Mouse (Mus musculus): ENCODE results near the gene Btbd16. TPM values are rescaled to one million over a fixed set of nuclear protein-coding genes. Genes with fewer than 3 reads are reported as not detected.

Gene Btbd16
- total RNA-seq, 2 experiments from 2014 or later: 0.48 to 1.1 TPM

- DNase-seq (ENCODE audit: low spot score in 2 of 2): no peak
These were observed 5.7 kb upstream of the Btbd16 start for GRCm38 (mm10) chr7:130768151-130768550.

- DNase-seq (ENCODE audit: low spot score in 2 of 2): peak; percentile 83 to 86
These were observed 3.2 kb upstream of the Btbd16 start for GRCm38 (mm10) chr7:130770707-130771106.

GRCm38 (mm10) chr7:130773171-130773830 lies 568 bp upstream of the Btbd16 start:
- no peak for DNase-seq (ENCODE audit: low spot score in 2 of 2)

- no peak for DNase-seq (ENCODE audit: low spot score in 2 of 2)
These were observed 7.1 kb downstream of the Btbd16 start for GRCm38 (mm10) chr7:130780866-130781419.

DNA sequence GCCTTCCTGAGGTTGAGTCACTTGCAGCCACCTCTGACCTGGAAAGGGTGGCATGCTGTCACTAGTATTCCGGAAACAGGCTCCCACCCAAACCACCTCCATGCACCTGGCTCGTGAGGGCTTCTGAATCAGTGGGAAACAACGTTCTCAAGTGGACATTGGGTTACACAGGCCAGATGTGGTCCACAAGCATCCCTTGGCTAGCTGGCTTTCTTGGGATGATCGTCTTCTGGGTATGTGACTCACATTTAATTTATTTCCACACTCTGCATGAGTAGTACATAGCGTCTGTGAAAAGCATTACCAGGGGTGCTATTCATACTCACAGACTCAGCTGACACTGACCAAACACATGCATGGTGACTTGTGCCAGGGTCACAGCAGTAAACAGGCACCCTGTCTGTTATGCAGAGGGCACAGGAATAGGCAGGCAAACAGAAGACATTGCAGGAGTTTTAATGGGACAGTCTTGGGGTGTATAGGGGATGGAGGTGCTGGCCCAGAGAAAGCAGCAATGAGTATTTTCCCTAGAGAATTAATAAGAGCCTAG lies 8.7 kb downstream of the Btbd16 start:
- no peak for DNase-seq (ENCODE audit: low spot score in 2 of 2)

DNA sequence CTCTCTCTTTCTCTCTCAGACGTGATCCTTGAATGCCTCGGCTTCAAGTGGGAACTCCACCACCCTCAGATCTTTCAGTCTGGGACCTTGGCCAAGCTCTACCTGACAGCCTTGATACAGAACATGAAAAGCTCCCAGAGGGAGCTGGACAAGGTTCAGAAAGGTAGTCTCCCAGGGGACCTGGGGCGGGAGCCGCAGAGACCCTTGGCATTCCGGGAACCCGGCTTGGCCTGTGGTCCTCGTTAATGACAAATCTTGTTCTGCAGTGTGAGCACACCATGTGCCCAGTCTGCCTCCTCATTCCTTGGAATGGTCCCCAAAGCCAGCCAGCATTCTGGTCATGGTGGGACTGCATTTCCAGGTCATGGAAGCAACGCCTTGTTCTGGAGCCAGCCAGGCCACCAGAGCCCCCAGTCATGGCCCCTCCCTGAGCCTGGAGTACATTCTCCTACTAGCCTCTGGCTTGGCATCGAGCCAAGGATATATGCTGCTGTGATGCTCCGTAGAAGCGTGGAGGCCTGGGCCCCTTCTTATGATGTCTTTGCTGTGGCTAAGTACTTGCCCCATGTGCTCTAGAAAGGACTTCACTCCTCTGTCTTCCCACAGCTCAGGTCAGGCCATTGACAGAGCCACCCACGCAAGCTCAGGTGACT lies 12.2 kb downstream of the Btbd16 start:
- no peak for DNase-seq (ENCODE audit: low spot score in 2 of 2)

DNA sequence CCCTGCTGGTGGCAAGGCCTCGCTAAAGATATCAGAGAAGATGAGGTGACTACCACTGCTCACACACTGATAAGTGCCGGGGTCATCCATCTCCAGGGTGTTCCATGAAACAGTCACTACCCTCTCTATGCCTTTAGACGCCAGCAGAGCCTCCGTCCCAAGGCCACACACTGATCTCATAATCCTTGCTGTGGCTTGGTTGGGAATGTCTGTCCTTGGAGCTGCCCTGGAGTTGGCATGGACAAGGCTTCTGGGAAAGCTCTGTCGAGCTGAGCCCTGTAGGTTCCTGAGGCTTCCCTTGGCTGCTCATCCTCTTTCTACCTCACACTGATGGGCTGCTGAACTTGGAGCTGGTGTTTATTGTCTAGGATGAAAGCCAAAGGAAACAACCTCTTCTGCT lies 12.8 kb downstream of the Btbd16 start:
- no peak for DNase-seq (ENCODE audit: low spot score in 2 of 2)

- DNase-seq (ENCODE audit: low spot score in 2 of 2): no peak
These were observed 13.7 kb downstream of the Btbd16 start for GRCm38 (mm10) chr7:130787537-130787936.

DNA sequence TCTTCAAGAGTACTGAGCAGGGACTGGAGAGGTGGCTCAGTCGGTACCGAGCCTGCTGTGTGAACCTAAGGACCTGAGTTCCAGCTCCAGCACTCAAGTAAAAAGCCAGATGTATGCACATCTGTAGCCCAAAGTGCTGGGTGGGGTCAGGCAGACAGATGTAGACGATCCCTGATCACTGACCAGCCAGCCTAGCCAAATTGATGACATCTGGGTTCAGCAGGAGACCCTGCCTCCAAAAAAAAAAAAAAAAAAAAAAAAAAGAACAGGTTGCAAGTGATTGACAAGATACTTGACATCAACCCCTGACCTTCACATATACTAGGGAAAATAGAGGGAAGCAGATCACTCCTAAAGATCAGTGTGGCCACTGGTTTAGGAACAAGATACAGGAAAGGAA lies 15.1 kb downstream of the Btbd16 start:
- DNase-seq (ENCODE audit: low spot score in 2 of 2): no peak

DNA sequence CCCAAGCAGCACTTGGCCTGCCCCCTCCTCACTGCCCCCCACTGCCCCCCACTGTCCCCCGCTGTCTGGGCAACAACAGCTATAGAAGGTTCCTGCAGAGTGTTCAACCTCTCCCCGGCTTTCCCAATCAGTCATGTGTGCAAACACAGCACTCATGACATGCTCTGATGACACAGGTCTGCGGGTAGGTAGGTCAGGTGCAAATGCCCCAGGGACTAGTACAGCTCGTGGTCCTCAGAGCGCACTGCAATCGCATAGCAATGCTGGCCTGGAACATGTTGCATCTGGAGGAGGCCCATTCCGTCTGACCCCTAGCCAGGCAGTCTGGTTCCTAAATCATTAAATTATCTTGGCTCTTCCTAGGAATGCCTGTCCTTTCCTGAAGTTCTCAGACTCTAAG lies 15.6 kb downstream of the Btbd16 start:
- no peak for DNase-seq (ENCODE audit: low spot score in 2 of 2)

DNA sequence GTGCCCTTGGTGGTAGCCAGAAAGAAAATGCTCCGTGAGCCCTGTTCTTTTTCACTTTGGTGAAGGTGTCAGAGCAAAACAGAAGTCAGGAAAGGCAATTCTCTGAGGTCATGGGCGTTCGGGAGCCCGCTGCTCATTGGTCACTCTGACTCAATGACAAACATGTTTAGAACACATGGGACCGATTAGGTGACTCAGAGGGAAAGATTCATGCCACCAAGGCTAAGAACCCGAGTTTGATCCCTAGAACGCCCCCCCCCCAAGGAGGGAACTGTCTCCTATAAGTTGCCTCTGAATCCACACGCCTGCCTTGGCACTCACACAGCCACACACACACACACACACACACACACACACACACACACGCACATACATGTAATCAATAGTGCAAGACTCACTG lies 19.8 kb downstream of the Btbd16 start:
- DNase-seq (ENCODE audit: low spot score in 2 of 2): no peak

GRCm38 (mm10) chr7:130796786-130797185 lies 22.9 kb downstream of the Btbd16 start:
- no peak for DNase-seq (ENCODE audit: low spot score in 2 of 2)

DNA sequence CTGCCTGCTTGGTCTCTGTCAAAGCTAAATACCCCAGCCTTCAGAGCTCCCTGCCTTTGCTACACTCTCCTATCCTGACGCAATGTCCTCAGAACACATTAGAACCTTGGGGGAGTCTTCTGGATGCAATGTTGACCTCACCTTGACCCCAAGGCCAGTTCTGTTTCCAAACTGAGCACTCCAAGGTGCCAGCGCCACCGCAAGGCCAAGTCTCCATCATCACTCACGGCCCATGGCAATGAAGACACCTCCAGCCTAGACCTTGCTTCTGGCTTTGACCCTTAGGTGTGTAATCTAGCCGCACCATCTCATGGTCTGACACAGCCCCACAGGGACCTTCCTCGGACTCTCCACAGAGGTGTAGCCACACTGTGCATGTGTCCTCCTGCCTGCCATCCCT lies 23.7 kb downstream of the Btbd16 start:
- no peak for DNase-seq (ENCODE audit: low spot score in 2 of 2)

DNA sequence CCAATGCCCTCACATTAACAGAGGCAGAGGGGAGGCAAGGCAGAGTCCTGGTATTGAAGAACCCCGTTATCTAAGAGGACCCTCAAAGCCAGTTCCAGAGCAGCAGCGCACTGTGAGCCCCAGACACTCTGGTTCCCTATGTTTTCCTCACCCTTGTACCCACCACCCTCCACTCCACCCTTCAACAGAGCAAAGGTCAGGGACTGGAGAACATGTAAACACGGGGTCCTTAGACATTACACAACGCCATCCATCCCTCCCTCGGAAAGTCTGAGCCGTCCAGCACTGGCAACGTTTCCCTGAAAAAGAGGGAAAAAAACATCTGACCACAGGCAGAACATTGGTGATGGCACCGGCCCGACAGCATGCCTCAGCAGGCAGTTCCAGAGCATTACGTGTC lies 25.5 kb downstream of the Btbd16 start:
- DNase-seq (ENCODE audit: low spot score in 2 of 2): no peak

DNA sequence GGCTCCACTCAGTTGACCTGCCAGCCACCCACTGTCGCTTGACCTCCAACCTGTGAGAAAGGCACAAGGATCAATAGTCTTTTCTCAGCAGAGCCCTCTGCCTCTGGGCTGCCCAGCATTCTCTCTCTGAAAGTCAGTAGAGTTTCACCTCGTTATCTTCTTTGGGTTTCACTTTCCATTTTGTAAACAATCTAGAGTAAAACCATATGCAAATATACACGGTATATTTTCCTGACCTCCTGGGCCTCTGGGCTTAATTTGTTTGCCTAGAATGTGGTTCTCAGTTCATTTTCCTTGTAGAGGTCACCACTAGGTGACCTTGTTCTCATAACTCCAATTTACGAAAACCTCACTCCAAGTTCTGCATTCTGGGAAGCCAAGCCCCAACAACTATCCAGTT lies 26.8 kb downstream of the Btbd16 start:
- DNase-seq (ENCODE audit: low spot score in 2 of 2): no peak

- no peak for DNase-seq (ENCODE audit: low spot score in 2 of 2)
These were observed 27.9 kb downstream of the Btbd16 start for GRCm38 (mm10) chr7:130801811-130802210.

GRCm38 (mm10) chr7:130803251-130803825 lies 29.5 kb downstream of the Btbd16 start:
- no peak for DNase-seq (ENCODE audit: low spot score in 2 of 2)

DNA sequence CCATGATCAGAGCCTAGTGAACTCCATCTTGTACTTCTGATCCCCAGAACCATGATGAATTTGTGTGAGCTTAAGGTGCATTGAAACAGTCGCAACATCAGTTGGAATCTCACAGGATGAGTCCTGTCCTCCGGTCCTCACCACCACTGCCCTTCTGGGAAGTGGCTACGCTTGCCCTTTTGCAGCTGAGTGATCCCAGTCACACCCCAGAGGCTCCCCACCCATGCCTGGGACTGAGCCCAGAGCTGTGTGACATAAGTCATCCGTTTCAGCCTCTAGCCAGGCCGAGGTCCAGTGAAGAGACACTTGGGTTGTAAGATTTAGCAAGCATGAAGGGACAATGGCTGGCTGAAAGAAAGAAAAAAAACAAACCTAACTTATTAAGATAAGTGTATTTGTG lies 31.1 kb downstream of the Btbd16 start:
- DNase-seq (ENCODE audit: low spot score in 2 of 2): no peak

DNA sequence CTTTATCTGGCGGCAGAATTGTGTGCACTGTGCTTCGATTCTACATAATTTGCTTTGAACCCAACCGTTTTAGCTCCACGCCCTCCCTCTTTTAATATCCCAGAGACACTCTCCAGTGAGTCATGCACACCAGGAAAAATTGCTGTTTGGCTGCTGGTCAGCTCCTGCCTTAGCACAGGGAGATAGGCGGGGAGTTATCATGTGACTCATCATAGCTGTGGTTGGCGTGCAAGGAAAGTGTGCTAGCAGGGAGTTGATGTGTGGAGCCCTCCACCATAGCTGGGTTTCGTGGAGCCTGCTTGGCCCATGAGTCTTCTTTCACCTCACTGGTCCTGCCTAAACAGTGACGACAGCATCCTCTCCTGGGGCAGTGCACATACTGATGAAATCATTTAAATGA lies 33.9 kb downstream of the Btbd16 start:
- no peak for DNase-seq (ENCODE audit: low spot score in 2 of 2)

DNA sequence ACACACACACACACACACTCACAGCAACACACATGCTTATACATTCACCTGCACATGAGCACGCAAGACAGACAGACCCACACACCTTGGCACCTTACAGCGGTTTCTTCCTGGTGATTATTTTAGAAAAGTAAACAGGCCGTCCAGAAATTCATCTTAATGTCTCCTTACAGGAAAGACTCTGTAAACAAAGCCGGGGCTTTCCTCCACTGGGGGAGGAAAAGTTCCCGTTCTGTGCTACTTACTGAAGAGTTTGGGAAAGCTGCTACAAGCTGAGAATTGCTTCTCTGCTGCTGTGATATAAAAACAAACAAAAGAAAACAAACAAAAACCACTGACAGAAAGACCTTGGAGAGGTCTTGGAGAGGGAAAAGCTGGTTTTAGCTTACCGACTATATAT lies 34.8 kb downstream of the Btbd16 start:
- DNase-seq (ENCODE audit: low spot score in 2 of 2): no peak

GRCm38 (mm10) chr7:130810238-130810637 lies 36.4 kb downstream of the Btbd16 start:
- DNase-seq (ENCODE audit: low spot score in 2 of 2): no peak

- no peak for DNase-seq (ENCODE audit: low spot score in 2 of 2)
These were observed 38.5 kb downstream of the Btbd16 start for GRCm38 (mm10) chr7:130812407-130812806.

Measured in layer of hippocampus, postnatal 10 days (tissue).